Mouse (Mus musculus) CD8-positive naive resting alpha-beta T cell, adult 2 months (primary cell): ENCODE results near the gene Dbp.

Experiments
- DNase-seq, 2 experiments: peaks; one replicate each; pipeline ENCODE4 v3.0.0; 2022; ENCODE audit warnings: low read depth in 2 of 2, low spot score in 2 of 2

Gene Dbp

GRCm38 (mm10) chr7:45693921-45694591 is 10.8 kb upstream of the Dbp start, which contains the start of gene Sec1:
Sec1 (minus strand) TSS chr7:45694402.
- no peak for DNase-seq

- DNase-seq, result no peak
These were observed 9.8 kb upstream of the Dbp start for GRCm38 (mm10) chr7:45695098-45695497.

- DNase-seq, result no peak
These were observed 7.0 kb upstream of the Dbp start for GRCm38 (mm10) chr7:45697894-45698293.

GRCm38 (mm10) chr7:45699523-45700141 is 5.3 kb upstream of the Dbp start, which contains the start of gene Car11:
Car11 (plus strand) TSS chr7:45699843.
- DNase-seq, result no peak

GRCm38 (mm10) chr7:45700301-45701015 is 4.4 kb upstream of the Dbp start:
- DNase-seq, result peak in 1 of 2 experiments; percentile 66

- DNase-seq, result no peak
These were observed 3.8 kb upstream of the Dbp start for GRCm38 (mm10) chr7:45701072-45701471.

GRCm38 (mm10) chr7:45701607-45702006 is 3.3 kb upstream of the Dbp start:
- no peak for DNase-seq

- DNase-seq, result no peak
These were observed 2.6 kb upstream of the Dbp start for GRCm38 (mm10) chr7:45702316-45702715.

GRCm38 (mm10) chr7:45702809-45703520 is 1.9 kb upstream of the Dbp start:
- DNase-seq, result no peak

- no peak for DNase-seq
These were observed 1.3 kb upstream of the Dbp start for GRCm38 (mm10) chr7:45703521-45704033.

- peak in 1 of 2 experiments; percentile 50 for DNase-seq
These were observed 785 bp upstream of the Dbp start for GRCm38 (mm10) chr7:45704046-45704559.

- no peak for DNase-seq
These were observed 566 bp downstream of the Dbp start for GRCm38 (mm10) chr7:45705443-45705864.

GRCm38 (mm10) chr7:45705873-45706281 is 989 bp downstream of the Dbp start:
- DNase-seq, result no peak

GRCm38 (mm10) chr7:45706721-45707241 is 1.9 kb downstream of the Dbp start:
- peak; percentile 76 to 84 for DNase-seq

GRCm38 (mm10) chr7:45707375-45707967 is 2.6 kb downstream of the Dbp start:
- peak; percentile 86 to 91 for DNase-seq

GRCm38 (mm10) chr7:45708221-45708761 is 3.4 kb downstream of the Dbp start:
- DNase-seq, result no peak

- no peak for DNase-seq
These were observed 4.1 kb downstream of the Dbp start for GRCm38 (mm10) chr7:45709036-45709435.

GRCm38 (mm10) chr7:45709677-45710355 is 4.9 kb downstream of the Dbp start:
- no peak for DNase-seq

GRCm38 (mm10) chr7:45710477-45711191 is 5.7 kb downstream of the Dbp start:
- DNase-seq, result no peak
